Mouse (Mus musculus): ENCODE results near the gene Mylk. TPM values are rescaled to one million over a fixed set of nuclear protein-coding genes. Genes with fewer than 3 reads are reported as not detected.

Mylk gene
- polyA plus RNA-seq, 1 experiment from 2014 or later: 6.9 TPM

DNA sequence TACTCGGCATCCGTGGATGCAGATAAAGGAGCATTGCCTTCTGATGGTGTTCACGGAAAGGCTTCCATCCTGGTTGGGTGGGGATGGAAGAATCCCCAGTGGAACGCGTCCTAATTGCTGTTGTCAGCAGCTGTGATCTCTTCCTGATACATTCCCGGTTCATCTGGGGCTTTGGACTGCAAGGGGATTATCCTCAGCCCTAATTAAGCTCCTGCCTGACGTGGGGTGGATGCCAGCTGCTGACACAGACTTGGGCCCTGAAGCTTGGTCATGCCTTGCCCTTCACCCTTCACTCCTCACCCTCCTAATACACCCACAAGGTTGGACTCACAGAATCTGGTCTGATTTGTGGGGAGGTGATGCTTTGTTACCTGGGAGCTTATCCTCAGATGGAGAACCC is 109.1 kb downstream of the Mylk start:
- Histone ChIP-seq H3K9me3 (replicated peaks; ENCODE audit: control insufficient read depth, low read length) (no peaks in the 10 kb centered on the region), H3K9ac (ENCODE audit: low read depth, low read length) (no peak overlapping the region), H3K36me3 (ENCODE audit: control insufficient read depth, insufficient read depth) (no peaks in the 10 kb centered on the region), H3K4me1 (ENCODE audit: control insufficient read depth, low read depth, low read length) (no peaks in the 10 kb centered on the region), H3K4me3 (ENCODE audit: low read depth, low read length) (no peak overlapping the region), H3K27ac (ENCODE audit: low read length) (no peak overlapping the region), H3K4me2 (ENCODE audit: low read depth, low read length) (no peak overlapping the region), H3K27me3 (ENCODE audit: control insufficient read depth, insufficient read depth, low read depth, low read length) (no peaks in the 10 kb centered on the region)
- ATAC-seq (ENCODE audit: low read depth): no peak
- WGBS (ENCODE audit: insufficient replicate concordance): 61% methylated on average over 7 of the region's 7 CpGs

DNA sequence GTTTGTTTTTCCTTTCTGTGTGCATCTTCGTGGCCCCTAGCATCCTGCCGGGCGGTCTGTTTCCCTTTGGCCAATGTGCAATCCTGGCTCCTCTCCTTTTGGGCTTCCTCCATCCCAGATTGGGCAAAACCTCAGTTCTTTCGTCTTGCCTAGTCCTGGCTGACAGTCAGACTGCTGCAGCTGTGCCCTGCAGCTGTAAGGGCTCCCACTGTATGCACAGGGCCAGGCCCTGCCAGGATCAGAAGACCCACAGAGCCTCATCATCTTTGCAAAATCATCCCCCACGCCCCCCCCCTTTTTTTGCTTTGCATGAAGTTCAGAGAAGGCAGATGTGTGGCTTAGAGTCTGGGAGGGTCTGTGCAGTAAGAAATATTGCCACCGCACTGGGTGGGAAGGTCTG is 110.1 kb downstream of the Mylk start:
- no peak for ATAC-seq (ENCODE audit: low read depth)
- H3K4me2 ChIP-seq (ENCODE audit: low read depth, low read length): no peak overlapping the region
- H3K4me3 ChIP-seq (ENCODE audit: low read depth, low read length): no peak overlapping the region
- H3K27ac ChIP-seq (ENCODE audit: low read length): no peak overlapping the region
- H3K9ac ChIP-seq (ENCODE audit: low read depth, low read length): no peak overlapping the region
- no peaks in the 10 kb centered on the region for H3K36me3 ChIP-seq (ENCODE audit: control insufficient read depth, insufficient read depth)
- no peaks in the 10 kb centered on the region for H3K4me1 ChIP-seq (ENCODE audit: control insufficient read depth, low read depth, low read length)
- no peaks in the 10 kb centered on the region for H3K9me3 ChIP-seq (replicated peaks; ENCODE audit: control insufficient read depth, low read length)
- 56% methylated on average over 6 of the region's 6 CpGs for WGBS (ENCODE audit: insufficient replicate concordance)
- no peaks in the 10 kb centered on the region for H3K27me3 ChIP-seq (ENCODE audit: control insufficient read depth, insufficient read depth, low read depth, low read length)

DNA sequence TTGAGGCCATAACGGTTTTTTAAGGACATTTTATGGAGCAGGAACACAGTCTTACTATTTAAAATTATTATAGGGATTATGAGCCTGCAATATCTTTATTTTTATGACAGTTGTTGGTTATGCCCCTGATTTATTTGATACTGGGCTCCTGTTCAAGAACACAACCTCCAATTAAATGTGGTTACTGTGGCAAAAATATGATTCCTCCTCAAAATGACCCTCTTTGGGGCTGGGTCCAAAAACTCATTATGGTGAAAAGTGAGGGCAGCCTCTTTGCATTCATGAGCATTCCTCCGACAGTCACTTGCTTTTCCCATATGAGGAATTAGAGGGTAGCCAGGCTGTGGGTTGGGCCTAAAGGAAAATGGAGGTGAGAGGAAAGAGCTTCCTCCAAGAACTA is 110.7 kb downstream of the Mylk start:
- H3K27me3 ChIP-seq (ENCODE audit: control insufficient read depth, insufficient read depth, low read depth, low read length): no peaks in the 10 kb centered on the region
- no peak for ATAC-seq (ENCODE audit: low read depth)
- H3K9me3 ChIP-seq (replicated peaks; ENCODE audit: control insufficient read depth, low read length): no peaks in the 10 kb centered on the region
- no peaks in the 10 kb centered on the region for H3K36me3 ChIP-seq (ENCODE audit: control insufficient read depth, insufficient read depth)
- no peaks in the 10 kb centered on the region for H3K4me1 ChIP-seq (ENCODE audit: control insufficient read depth, low read depth, low read length)
- no peak overlapping the region for H3K4me2 ChIP-seq (ENCODE audit: low read depth, low read length)
- no peak overlapping the region for H3K4me3 ChIP-seq (ENCODE audit: low read depth, low read length)
- 50% methylated on average over 2 of the region's 2 CpGs for WGBS (ENCODE audit: insufficient replicate concordance)
- no peak overlapping the region for H3K27ac ChIP-seq (ENCODE audit: low read length)
- no peak overlapping the region for H3K9ac ChIP-seq (ENCODE audit: low read depth, low read length)

- no peak overlapping the region for H3K4me2 ChIP-seq (ENCODE audit: low read depth, low read length)
- H3K4me3 ChIP-seq (ENCODE audit: low read depth, low read length): no peak overlapping the region
- no peaks in the 10 kb centered on the region for H3K36me3 ChIP-seq (ENCODE audit: control insufficient read depth, insufficient read depth)
- H3K9ac ChIP-seq (ENCODE audit: low read depth, low read length): no peak overlapping the region
- H3K27ac ChIP-seq (ENCODE audit: low read length): no peak overlapping the region
- WGBS (ENCODE audit: insufficient replicate concordance): 55% methylated on average over 5 of the region's 5 CpGs
- H3K27me3 ChIP-seq (ENCODE audit: control insufficient read depth, insufficient read depth, low read depth, low read length): no peaks in the 10 kb centered on the region
- no peak for ATAC-seq (ENCODE audit: low read depth)
- H3K4me1 ChIP-seq (ENCODE audit: control insufficient read depth, low read depth, low read length): no peaks in the 10 kb centered on the region
- no peaks in the 10 kb centered on the region for H3K9me3 ChIP-seq (replicated peaks; ENCODE audit: control insufficient read depth, low read length)
Measured at GRCm38 (mm10) chr16:34857631-34858030, 112.6 kb downstream of the Mylk start.

- Histone ChIP-seq H3K4me1 (ENCODE audit: control insufficient read depth, low read depth, low read length) (no peaks in the 10 kb centered on the region), H3K36me3 (ENCODE audit: control insufficient read depth, insufficient read depth) (no peaks in the 10 kb centered on the region), H3K27me3 (ENCODE audit: control insufficient read depth, insufficient read depth, low read depth, low read length) (no peaks in the 10 kb centered on the region), H3K9me3 (replicated peaks; ENCODE audit: control insufficient read depth, low read length) (no peaks in the 10 kb centered on the region), H3K4me2 (ENCODE audit: low read depth, low read length) (no peak overlapping the region), H3K4me3 (ENCODE audit: low read depth, low read length) (no peak overlapping the region), H3K27ac (ENCODE audit: low read length) (no peak overlapping the region), H3K9ac (ENCODE audit: low read depth, low read length) (no peak overlapping the region)
- no peak for ATAC-seq (ENCODE audit: low read depth)
- WGBS (ENCODE audit: insufficient replicate concordance): 71% methylated on average over 3 of the region's 3 CpGs
Measured at GRCm38 (mm10) chr16:34860761-34861160, 115.8 kb downstream of the Mylk start.

- Histone ChIP-seq H3K4me2 (ENCODE audit: low read depth, low read length) (no peak overlapping the region), H3K9ac (ENCODE audit: low read depth, low read length) (no peak overlapping the region), H3K27ac (ENCODE audit: low read length) (peak overlapping the region; percentile 44), H3K36me3 (ENCODE audit: control insufficient read depth, insufficient read depth) (no peaks in the 10 kb centered on the region), H3K4me3 (ENCODE audit: low read depth, low read length) (no peak overlapping the region), H3K4me1 (ENCODE audit: control insufficient read depth, low read depth, low read length) (no peaks in the 10 kb centered on the region), H3K27me3 (ENCODE audit: control insufficient read depth, insufficient read depth, low read depth, low read length) (no peaks in the 10 kb centered on the region), H3K9me3 (replicated peaks; ENCODE audit: control insufficient read depth, low read length) (no peaks in the 10 kb centered on the region)
- WGBS (ENCODE audit: insufficient replicate concordance): 58% methylated on average over 10 of the region's 10 CpGs
- ATAC-seq (ENCODE audit: low read depth): peak; percentile 53
Measured at GRCm38 (mm10) chr16:34861744-34862365, 116.8 kb downstream of the Mylk start.

DNA sequence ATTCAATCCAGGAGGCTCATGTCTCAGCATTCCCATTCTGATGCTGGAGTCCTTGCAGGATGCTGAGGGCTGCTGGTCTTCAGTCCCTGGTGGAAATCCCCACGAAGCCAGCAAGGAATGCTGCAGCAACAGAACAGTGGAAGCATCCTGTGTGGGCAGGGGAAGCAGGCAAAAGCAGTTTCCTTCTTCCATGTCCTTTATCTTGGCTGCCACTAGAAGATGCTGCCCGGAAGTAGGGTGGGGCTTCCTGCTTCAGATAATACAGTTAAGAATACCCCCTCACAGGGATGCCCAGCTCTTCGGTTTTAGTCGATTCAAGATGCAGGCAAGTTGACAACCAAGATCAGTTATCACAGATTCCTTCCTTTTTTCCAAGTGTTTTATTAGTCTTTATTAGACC is 120.4 kb downstream of the Mylk start:
- Histone ChIP-seq H3K4me3 (ENCODE audit: low read depth, low read length) (no peak overlapping the region), H3K27ac (ENCODE audit: low read length) (no peak overlapping the region), H3K36me3 (ENCODE audit: control insufficient read depth, insufficient read depth) (no peaks in the 10 kb centered on the region), H3K9me3 (replicated peaks; ENCODE audit: control insufficient read depth, low read length) (no peaks in the 10 kb centered on the region), H3K4me2 (ENCODE audit: low read depth, low read length) (no peak overlapping the region), H3K27me3 (ENCODE audit: control insufficient read depth, insufficient read depth, low read depth, low read length) (no peaks in the 10 kb centered on the region), H3K9ac (ENCODE audit: low read depth, low read length) (no peak overlapping the region), H3K4me1 (ENCODE audit: control insufficient read depth, low read depth, low read length) (no peaks in the 10 kb centered on the region)
- WGBS (ENCODE audit: insufficient replicate concordance): 25% methylated on average over 4 of the region's 4 CpGs
- ATAC-seq (ENCODE audit: low read depth): no peak

DNA sequence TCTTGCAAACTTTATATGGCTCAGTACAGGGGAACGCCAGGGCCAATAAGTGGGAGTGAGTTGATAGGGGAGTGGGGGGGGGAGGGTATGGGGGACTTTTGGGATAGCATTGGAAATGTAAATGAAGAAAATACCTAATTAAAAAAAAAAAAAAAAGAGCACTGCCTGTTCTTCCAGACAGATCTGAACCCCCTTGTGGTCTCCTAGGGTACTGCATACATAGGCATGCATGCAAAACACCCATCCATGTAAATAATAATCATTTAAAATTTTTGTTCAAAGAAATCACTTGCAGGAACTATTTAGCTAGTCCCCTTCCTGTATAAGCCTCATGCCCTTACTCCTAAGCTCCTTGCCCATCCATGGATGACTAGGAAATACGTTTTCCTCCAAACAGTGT is 122.2 kb downstream of the Mylk start:
- no peak for ATAC-seq (ENCODE audit: low read depth)
- WGBS (ENCODE audit: insufficient replicate concordance): 64% methylated on average over 2 of the region's 2 CpGs
- H3K4me3 ChIP-seq (ENCODE audit: low read depth, low read length): no peak overlapping the region

DNA sequence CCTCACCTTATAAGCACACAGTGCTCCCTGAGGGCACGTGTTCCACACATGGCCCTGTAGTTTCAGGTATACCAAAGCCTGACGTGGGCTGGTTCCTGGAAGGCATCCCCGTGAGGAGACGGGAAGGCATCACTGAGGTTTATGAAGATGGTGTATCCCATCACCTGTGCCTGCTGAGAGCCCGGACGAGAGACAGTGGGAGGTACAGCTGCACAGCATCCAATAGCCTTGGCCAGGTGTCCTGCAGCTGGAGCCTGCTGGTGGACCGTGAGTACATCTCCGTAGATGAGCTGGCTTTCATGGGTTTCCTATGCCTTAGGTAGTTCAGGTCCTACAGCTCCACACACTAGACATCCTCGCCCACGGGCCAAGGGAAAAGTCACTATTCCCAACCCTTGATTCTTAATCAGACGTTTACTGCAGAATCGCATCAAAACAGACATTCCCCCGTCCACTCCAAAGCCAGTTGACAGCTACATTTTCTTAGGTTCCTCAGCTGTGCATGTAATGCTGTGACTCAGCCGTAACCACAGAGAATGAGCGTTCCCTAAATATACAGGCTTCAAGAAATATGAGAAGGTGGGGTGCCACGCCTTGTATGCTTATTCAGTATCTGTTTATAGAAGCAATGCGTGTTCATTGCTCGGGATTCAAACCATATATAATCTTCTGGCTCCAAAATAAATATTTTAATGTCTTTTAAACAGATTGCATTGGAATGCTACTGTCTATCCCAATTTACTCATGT is 135.2 kb downstream of the Mylk start:
- no peak overlapping the region for H3K9ac ChIP-seq (ENCODE audit: low read depth, low read length)
- no peak for ATAC-seq (ENCODE audit: low read depth)
- H3K36me3 ChIP-seq (ENCODE audit: control insufficient read depth, insufficient read depth): no peaks in the 10 kb centered on the region
- H3K27me3 ChIP-seq (ENCODE audit: control insufficient read depth, insufficient read depth, low read depth, low read length): no peaks in the 10 kb centered on the region
- no peak overlapping the region for H3K4me3 ChIP-seq (ENCODE audit: low read depth, low read length)
- no peak overlapping the region for H3K4me2 ChIP-seq (ENCODE audit: low read depth, low read length)
- no peak overlapping the region for H3K27ac ChIP-seq (ENCODE audit: low read length)
- WGBS (ENCODE audit: insufficient replicate concordance): 58% methylated on average over 18 of the region's 18 CpGs
- no peaks in the 10 kb centered on the region for H3K9me3 ChIP-seq (replicated peaks; ENCODE audit: control insufficient read depth, low read length)
- no peaks in the 10 kb centered on the region for H3K4me1 ChIP-seq (ENCODE audit: control insufficient read depth, low read depth, low read length)

More for the DNA sequence above, 122.2 kb downstream of the Mylk start:
- Histone ChIP-seq H3K4me1 (ENCODE audit: control insufficient read depth, low read depth, low read length) (no peaks in the 10 kb centered on the region), H3K9ac (ENCODE audit: low read depth, low read length) (no peak overlapping the region), H3K9me3 (replicated peaks; ENCODE audit: control insufficient read depth, low read length) (no peaks in the 10 kb centered on the region), H3K4me2 (ENCODE audit: low read depth, low read length) (no peak overlapping the region), H3K27me3 (ENCODE audit: control insufficient read depth, insufficient read depth, low read depth, low read length) (no peaks in the 10 kb centered on the region), H3K27ac (ENCODE audit: low read length) (no peak overlapping the region), H3K36me3 (ENCODE audit: control insufficient read depth, insufficient read depth) (no peaks in the 10 kb centered on the region)
